Mouse (Mus musculus): ENCODE measurements around the gene Riok1.

DNA sequence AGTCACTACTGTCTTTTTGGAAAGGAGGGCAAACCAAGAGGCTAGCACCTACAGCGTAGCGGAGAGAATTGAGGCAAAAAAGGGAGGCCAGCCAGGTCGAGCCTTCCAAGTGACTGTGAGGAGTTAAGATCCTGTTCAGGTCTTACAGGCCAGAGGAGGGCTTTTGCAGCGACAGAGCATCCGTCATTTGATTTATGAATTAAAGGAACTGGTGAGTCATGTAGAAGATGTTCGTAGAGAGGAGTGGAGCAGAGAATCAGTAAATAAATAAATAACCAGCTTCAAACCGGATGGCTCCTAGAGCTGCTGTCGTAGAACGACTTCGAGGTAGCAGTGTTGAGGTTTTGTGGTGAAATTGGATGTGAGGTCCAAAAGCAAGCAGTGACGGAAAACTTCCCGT is 1.0 kb downstream of the Riok1 start:
- TF ChIP-seq GATA1 (IDR thresholded peaks at IDR 0.05; ENCODE audit: borderline replicate concordance, low read length) (no peak), FLI1 (IDR thresholded peaks at IDR 0.05; ENCODE audit: low read length) (no peak)
